Mouse (Mus musculus) CD4-positive helper T cell, adult 2 months (primary cell): ENCODE measurements around the gene Sp6.
A peak's percentile ranks its signal among the peaks of the same experiment; 100 is the strongest.

Source experiments
- DNase-seq: peaks from one replicate; pipeline ENCODE4 v3.0.0-alpha.2; 2012; ENCODE audit warnings: low read depth, missing footprints, low spot score

Gene Sp6

GRCm38 (mm10) chr11:97013121-97013670 is at the start of gene Sp6:
Sp6 (plus strand) TSS chr11:97013394.
- DNase-seq: no peak

GRCm38 (mm10) chr11:96963580-96963979 is 49.6 kb upstream of the Sp6 start:
- peak; percentile 74 for DNase-seq

DNA sequence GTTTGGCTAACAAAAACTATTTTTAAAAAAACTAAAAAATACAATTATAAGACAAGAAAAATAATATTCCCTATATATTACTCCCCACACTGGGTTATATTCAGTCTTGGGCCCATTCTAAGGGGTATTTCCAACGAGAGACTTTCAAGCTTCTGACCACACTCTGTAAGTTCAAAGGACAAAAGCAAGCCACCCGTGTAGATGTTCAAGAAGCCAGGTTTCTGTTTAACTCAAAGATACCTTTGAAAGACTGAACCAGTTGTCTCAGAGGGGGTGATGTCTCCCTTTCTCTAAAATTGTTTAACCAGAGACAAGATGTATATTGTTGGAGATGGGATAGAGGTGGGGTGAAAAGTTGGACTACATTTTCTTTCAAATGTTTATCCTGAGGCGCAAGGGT is 47.0 kb upstream of the Sp6 start:
- no peak for DNase-seq

DNA sequence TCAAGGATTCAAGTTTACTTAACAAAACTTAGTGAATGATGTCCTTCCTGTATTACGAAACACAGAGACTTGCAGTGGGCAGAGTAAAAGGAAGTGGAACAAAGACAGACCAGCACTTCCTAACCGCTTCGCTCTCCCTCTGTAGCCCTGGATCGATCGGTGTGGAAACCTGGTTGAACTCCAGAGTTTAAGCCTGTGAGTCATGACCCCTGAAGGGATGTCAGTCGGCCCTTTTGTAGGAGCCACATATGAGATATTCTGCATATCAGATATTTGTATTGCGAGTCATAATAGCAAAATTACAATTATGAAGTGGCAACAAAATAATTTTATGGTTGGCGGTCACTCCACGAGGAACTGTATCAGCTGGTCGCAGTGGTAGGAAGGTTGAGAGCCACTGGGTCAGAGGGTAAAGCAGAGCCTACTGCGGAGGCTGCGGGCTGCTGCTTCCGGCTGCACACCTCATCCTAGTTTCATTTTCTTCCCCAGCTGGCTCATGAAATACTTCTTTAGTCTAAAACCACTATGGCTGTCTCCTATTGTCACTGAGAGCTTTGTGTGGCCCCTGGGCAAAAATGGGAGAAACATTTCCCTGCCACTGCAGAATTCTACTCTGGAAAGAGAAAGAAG is 46.2 kb upstream of the Sp6 start:
- DNase-seq: peak; percentile 81

DNA sequence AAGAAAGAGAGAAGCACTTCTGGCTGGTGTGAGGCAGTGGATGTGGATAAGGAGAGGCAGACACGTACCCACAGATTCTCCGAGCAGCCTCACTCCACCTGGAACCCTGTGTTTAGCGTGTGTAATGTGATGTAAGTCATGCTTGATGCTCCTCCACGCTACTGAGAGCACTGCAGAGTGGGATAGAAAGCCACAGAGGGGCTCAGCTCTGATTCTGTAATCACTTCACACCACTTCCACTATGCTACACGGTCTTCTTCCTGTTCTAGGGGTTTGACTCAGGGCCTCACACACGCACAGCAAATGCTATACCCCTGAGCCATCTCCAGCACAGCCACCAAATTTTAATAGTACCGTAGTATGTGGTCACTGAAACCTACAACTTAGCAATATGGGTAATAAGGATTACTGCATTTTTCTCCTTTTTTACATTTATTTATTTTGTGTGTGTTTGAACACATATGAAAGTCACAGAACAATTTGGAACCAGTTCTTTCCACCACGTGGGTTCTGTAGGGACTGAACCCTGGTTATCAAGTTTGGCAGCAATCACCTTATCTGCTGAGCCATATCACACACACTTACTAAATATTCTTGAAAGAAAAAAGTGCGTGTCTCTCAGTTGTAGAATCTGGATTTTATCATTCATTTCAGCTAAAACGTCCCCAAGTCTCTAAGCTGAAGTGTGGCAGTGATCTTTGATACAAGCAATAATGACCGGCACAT is 45.5 kb upstream of the Sp6 start:
- peak; percentile 61 for DNase-seq

GRCm38 (mm10) chr11:96968476-96968875 is 44.7 kb upstream of the Sp6 start:
- no peak for DNase-seq

DNA sequence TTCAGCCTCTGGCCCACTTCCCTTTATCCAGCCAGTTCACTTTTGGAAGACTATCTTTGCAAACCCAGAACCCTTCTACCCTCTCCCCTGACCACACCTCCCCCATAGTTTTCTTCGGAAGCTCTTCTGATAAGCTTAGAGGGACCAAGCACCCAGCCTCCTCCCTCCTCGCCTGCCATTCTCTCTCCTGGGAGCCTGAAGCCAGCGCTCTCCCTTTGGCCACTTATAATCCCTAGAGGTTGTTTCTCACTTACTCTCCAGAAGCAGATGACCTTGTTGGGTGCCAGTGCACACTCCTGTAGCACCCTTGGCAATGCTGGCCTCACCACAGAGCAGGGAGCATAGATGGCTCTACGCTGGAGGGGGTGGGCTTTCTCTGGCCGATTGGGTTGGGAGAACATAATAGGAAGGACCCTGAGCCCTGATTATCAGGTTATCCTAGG is 43.9 kb upstream of the Sp6 start:
- DNase-seq: no peak

GRCm38 (mm10) chr11:96969746-96970145 is 43.4 kb upstream of the Sp6 start:
- DNase-seq: no peak

DNA sequence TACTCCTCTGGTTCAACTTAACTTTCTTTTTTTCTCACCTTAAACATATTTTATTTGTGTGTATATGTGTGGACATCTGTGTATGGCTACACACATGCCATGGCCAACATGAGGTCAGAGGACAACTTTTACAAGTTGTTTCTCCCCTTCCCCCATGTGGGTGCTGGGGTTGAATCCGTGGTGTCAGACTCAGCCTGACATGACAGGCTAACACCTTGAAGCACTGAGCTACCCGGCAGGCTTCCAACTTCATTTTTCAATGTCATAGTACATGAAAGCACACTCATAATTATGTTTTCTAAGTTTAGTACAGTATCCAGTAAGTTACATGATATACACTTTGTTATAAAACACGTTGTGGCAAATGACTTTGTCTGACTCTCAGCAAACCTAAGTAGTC is 42.9 kb upstream of the Sp6 start:
- DNase-seq: no peak

- no peak for DNase-seq
These were observed 40.3 kb upstream of the Sp6 start for GRCm38 (mm10) chr11:96972906-96973305.

DNA sequence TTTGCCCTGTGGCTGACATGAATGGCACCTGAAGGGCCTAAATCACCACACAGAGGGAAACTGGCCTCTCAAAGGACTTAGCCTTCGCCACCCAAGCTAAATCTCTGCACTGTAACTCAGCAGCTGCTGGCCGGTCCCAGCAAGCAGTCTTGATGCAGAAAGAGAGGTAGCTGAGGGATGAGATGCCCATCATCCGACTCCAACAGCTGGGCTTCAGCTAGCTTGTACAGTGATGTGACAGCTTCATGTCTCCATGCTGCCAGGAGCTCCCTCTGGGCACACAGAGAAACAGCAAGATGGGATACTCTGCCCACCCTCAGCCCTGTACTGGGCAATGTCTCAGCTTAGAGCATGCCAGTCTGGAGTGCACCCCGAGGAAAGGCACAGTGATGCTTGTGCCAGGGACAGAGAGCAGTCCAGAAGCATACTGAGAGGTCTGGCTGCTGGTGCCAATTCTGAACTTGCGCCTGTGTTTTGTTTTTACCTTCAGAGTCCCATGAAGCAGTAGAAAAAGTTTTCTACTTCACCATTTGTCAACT is 39.7 kb upstream of the Sp6 start:
- no peak for DNase-seq

DNA sequence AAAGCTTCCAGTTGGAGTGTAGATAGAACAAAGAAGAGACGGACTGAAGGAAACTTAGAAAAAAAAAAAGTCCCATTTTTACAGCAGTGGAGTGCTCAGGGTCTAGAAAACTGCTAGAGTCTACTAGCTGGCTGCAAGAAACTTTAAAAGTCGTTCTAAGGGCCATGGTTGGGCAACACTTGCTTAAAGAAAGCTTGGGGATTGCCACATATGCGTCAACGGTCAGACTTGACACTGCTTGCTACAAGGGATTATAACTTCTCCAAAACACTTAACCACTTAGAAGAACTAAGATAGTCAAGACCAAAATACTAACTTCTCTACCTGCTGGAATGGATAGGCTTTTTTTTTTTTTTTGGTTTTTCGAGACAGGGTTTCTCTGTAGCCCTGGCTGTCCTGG is 38.4 kb upstream of the Sp6 start:
- no peak for DNase-seq

- no peak for DNase-seq
These were observed 37.4 kb upstream of the Sp6 start for GRCm38 (mm10) chr11:96975511-96976378.

DNA sequence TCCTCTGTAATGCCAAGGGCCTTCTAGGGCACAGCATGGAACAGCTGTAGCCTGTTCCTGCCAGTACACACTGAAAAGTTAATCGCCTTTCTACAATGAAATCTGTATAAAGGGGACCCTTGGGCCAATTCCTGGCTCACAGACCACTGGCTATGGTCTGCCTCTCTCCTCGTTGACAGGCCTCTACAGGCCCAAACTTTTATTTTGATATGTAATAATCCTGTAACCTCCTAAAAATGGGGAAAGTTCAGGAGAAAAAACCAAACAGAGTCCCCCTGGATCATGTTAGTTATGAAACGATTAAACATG is 36.9 kb upstream of the Sp6 start:
- no peak for DNase-seq

DNA sequence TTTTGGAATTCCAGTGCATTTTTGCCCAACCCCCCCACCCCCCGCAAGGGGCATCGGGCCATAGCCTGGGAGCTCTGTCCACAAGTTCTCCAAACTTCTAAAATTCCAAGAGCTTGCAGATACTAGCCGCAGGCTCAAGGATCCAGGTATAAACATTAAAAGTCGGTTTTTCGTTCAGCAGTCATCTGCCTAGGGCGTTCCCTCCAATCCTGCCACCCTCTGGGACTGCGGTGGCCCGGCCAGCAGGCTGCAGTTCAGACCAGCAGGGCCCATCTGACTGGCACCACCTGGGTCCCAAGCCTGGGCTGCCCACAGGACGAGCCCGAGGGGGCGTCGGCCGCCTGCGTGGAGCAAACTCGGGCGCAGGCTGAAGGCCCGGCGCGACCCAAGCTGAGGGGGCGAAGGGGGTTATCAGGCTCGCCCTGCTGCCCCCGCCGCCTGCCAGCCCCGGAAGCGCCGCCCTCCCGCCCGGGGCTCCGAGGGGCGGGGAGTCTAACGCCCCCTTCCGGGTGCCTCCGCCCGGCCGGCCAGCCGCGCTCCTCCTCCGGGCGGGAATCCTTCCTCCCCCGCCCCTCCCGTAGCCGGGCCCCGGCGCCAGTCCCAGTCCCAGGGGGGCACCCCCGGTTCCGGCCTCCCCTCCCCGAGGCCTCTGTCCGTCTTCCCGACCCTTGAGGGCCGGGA is 36.1 kb upstream of the Sp6 start:
- DNase-seq: no peak

GRCm38 (mm10) chr11:96977606-96978400 is 35.4 kb upstream of the Sp6 start:
- DNase-seq: peak; percentile 100

GRCm38 (mm10) chr11:96978401-96979246 is 34.6 kb upstream of the Sp6 start:
- DNase-seq: peak; percentile 47

GRCm38 (mm10) chr11:96979329-96979728 is 33.9 kb upstream of the Sp6 start:
- DNase-seq: no peak

- DNase-seq: no peak
These were observed 33.2 kb upstream of the Sp6 start for GRCm38 (mm10) chr11:96980021-96980420.

GRCm38 (mm10) chr11:96981461-96981860 is 31.7 kb upstream of the Sp6 start:
- DNase-seq: no peak
